Mouse (Mus musculus): ENCODE measurements at regions not wholly inside any gene's neighbourhood (a gene's known extent, or its start where the extent isn't known, plus 50 kb on each side); places are given as distances from the start of the nearest gene placed in this dataset.

- Histone ChIP-seq H3K4me1 (no peaks in the 10 kb centered on the region), H3K4me2 (no peak overlapping the region), H3K27me3 (no peaks in the 10 kb centered on the region), H3K9ac (no peak overlapping the region), H3K9me3 (replicated peaks) (no peaks in the 10 kb centered on the region), H3K4me3 (no peak overlapping the region), H3K27ac (no peak overlapping the region), H3K36me3 (ENCODE audit: poor library complexity, severe bottlenecking) (no peaks in the 10 kb centered on the region)
- ATAC-seq = no peak
- 91% methylated on average over 16 of the region's 16 CpGs for WGBS
Measured at GRCm38 (mm10) chr10:95773425-95773980, 69.2 kb downstream of the Gm33543 start.

GRCm38 (mm10) chr10:95772811-95773424 is 69.8 kb downstream of the Gm33543 start:
- Histone ChIP-seq H3K9ac (no peak overlapping the region), H3K4me2 (no peak overlapping the region), H3K36me3 (ENCODE audit: poor library complexity, severe bottlenecking) (no peaks in the 10 kb centered on the region), H3K9me3 (replicated peaks) (no peaks in the 10 kb centered on the region), H3K4me1 (no peaks in the 10 kb centered on the region), H3K4me3 (no peak overlapping the region), H3K27ac (no peak overlapping the region), H3K27me3 (no peaks in the 10 kb centered on the region)
- 90% methylated on average over 9 of the region's 9 CpGs for WGBS
- no peak for ATAC-seq

- WGBS = 88% methylated on average over 8 of the region's 8 CpGs
- no peaks in the 10 kb centered on the region for H3K9me3 ChIP-seq (replicated peaks)
- H3K9ac ChIP-seq = no peak overlapping the region
- H3K4me3 ChIP-seq = no peak overlapping the region
- no peak overlapping the region for H3K4me2 ChIP-seq
- H3K4me1 ChIP-seq = no peaks in the 10 kb centered on the region
- no peak overlapping the region for H3K27ac ChIP-seq
- H3K36me3 ChIP-seq (ENCODE audit: poor library complexity, severe bottlenecking) = no peaks in the 10 kb centered on the region
- no peak for ATAC-seq
- H3K27me3 ChIP-seq = no peaks in the 10 kb centered on the region
Measured at GRCm38 (mm10) chr10:95768974-95769373, 73.8 kb downstream of the Gm33543 start.

GRCm38 (mm10) chr10:95767526-95768161 is 75.1 kb downstream of the Gm33543 start:
- Histone ChIP-seq H3K4me1 (no peaks in the 10 kb centered on the region), H3K9ac (no peak overlapping the region), H3K27ac (no peak overlapping the region), H3K9me3 (replicated peaks) (no peaks in the 10 kb centered on the region), H3K36me3 (ENCODE audit: poor library complexity, severe bottlenecking) (no peaks in the 10 kb centered on the region), H3K4me2 (no peak overlapping the region), H3K4me3 (no peak overlapping the region), H3K27me3 (no peaks in the 10 kb centered on the region)
- no peak for ATAC-seq
- WGBS = 71% methylated on average over 6 of the region's 7 CpGs

- Histone ChIP-seq H3K27me3 (no peaks in the 10 kb centered on the region), H3K4me1 (no peaks in the 10 kb centered on the region), H3K9me3 (replicated peaks) (no peaks in the 10 kb centered on the region), H3K4me3 (no peak overlapping the region), H3K4me2 (no peak overlapping the region), H3K36me3 (ENCODE audit: poor library complexity, severe bottlenecking) (no peaks in the 10 kb centered on the region), H3K27ac (no peak overlapping the region), H3K9ac (no peak overlapping the region)
- no peak for ATAC-seq
- 84% methylated on average over 4 of the region's 4 CpGs for WGBS
Measured at GRCm38 (mm10) chr10:95764129-95764528, 78.6 kb downstream of the Gm33543 start.

- WGBS = 82% methylated on average over 8 of the region's 8 CpGs
- no peaks in the 10 kb centered on the region for H3K9me3 ChIP-seq (replicated peaks)
Measured at GRCm38 (mm10) chr10:95762632-95763031, 80.1 kb downstream of the Gm33543 start.

GRCm38 (mm10) chr10:95761969-95762368 is 80.8 kb downstream of the Gm33543 start:
- no peak for ATAC-seq
- H3K4me2 ChIP-seq = no peak overlapping the region
- 92% methylated on average over 4 of the region's 4 CpGs for WGBS
- H3K36me3 ChIP-seq (ENCODE audit: poor library complexity, severe bottlenecking) = no peaks in the 10 kb centered on the region
- H3K27ac ChIP-seq = no peak overlapping the region
- no peak overlapping the region for H3K9ac ChIP-seq
- H3K4me1 ChIP-seq = no peaks in the 10 kb centered on the region
- H3K9me3 ChIP-seq (replicated peaks) = no peaks in the 10 kb centered on the region
- no peaks in the 10 kb centered on the region for H3K27me3 ChIP-seq
- no peak overlapping the region for H3K4me3 ChIP-seq

More at GRCm38 (mm10) chr10:95762632-95763031, 80.1 kb downstream of the Gm33543 start:
- H3K4me1 ChIP-seq = no peaks in the 10 kb centered on the region
- H3K27me3 ChIP-seq = no peaks in the 10 kb centered on the region
- no peak overlapping the region for H3K27ac ChIP-seq
- H3K4me2 ChIP-seq = no peak overlapping the region
- H3K9ac ChIP-seq = no peak overlapping the region
- no peaks in the 10 kb centered on the region for H3K36me3 ChIP-seq (ENCODE audit: poor library complexity, severe bottlenecking)
- no peak for ATAC-seq
- no peak overlapping the region for H3K4me3 ChIP-seq

GRCm38 (mm10) chr10:95760121-95760870 is 82.4 kb downstream of the Gm33543 start:
- Histone ChIP-seq H3K36me3 (ENCODE audit: poor library complexity, severe bottlenecking) (no peaks in the 10 kb centered on the region), H3K4me2 (no peak overlapping the region), H3K4me3 (no peak overlapping the region), H3K4me1 (no peaks in the 10 kb centered on the region), H3K9ac (no peak overlapping the region), H3K9me3 (replicated peaks) (no peaks in the 10 kb centered on the region), H3K27me3 (no peaks in the 10 kb centered on the region), H3K27ac (no peak overlapping the region)
- WGBS = 93% methylated on average over 9 of the region's 9 CpGs
- no peak for ATAC-seq

GRCm38 (mm10) chr10:95758181-95758580 is 84.5 kb downstream of the Gm33543 start:
- Histone ChIP-seq H3K4me2 (no peak overlapping the region), H3K4me3 (no peak overlapping the region), H3K9me3 (replicated peaks) (no peaks in the 10 kb centered on the region), H3K27me3 (no peaks in the 10 kb centered on the region), H3K36me3 (ENCODE audit: poor library complexity, severe bottlenecking) (no peaks in the 10 kb centered on the region), H3K4me1 (no peaks in the 10 kb centered on the region), H3K27ac (no peak overlapping the region), H3K9ac (no peak overlapping the region)
- WGBS = 96% methylated on average over 8 of the region's 8 CpGs
- no peak for ATAC-seq

GRCm38 (mm10) chr10:95755429-95755828 is 82.2 kb upstream of the Anapc15-ps start:
- H3K4me2 ChIP-seq = no peak overlapping the region
- no peak overlapping the region for H3K27ac ChIP-seq
- H3K4me1 ChIP-seq = no peaks in the 10 kb centered on the region
- no peaks in the 10 kb centered on the region for H3K27me3 ChIP-seq
- H3K4me3 ChIP-seq = no peak overlapping the region
- no peak for ATAC-seq
- H3K9ac ChIP-seq = no peak overlapping the region
- H3K36me3 ChIP-seq (ENCODE audit: poor library complexity, severe bottlenecking) = no peaks in the 10 kb centered on the region
- no peaks in the 10 kb centered on the region for H3K9me3 ChIP-seq (replicated peaks)
- WGBS = 87% methylated on average over 3 of the region's 3 CpGs

GRCm38 (mm10) chr10:95753396-95753905 is 80.2 kb upstream of the Anapc15-ps start:
- H3K4me1 ChIP-seq = no peaks in the 10 kb centered on the region
- no peak overlapping the region for H3K4me2 ChIP-seq
- H3K4me3 ChIP-seq = no peak overlapping the region
- no peaks in the 10 kb centered on the region for H3K9me3 ChIP-seq (replicated peaks)
- H3K27me3 ChIP-seq = no peaks in the 10 kb centered on the region
- ATAC-seq = no peak
- H3K36me3 ChIP-seq (ENCODE audit: poor library complexity, severe bottlenecking) = no peaks in the 10 kb centered on the region
- H3K9ac ChIP-seq = no peak overlapping the region
- H3K27ac ChIP-seq = no peak overlapping the region
- 91% methylated on average over 11 of the region's 11 CpGs for WGBS

GRCm38 (mm10) chr10:95748360-95748759 is 75.1 kb upstream of the Anapc15-ps start:
- no peak for ATAC-seq
- Histone ChIP-seq H3K4me1 (no peaks in the 10 kb centered on the region), H3K27ac (no peak overlapping the region), H3K4me2 (no peak overlapping the region), H3K36me3 (ENCODE audit: poor library complexity, severe bottlenecking) (no peaks in the 10 kb centered on the region), H3K27me3 (no peaks in the 10 kb centered on the region), H3K4me3 (no peak overlapping the region), H3K9me3 (replicated peaks) (no peaks in the 10 kb centered on the region), H3K9ac (no peak overlapping the region)
- WGBS = 92% methylated on average over 1 of the region's 1 CpGs

Measured in forebrain, embryonic 13.5 days (tissue).